Mouse (Mus musculus): Measurements from ENCODE around the gene Upp1. TPM values are rescaled to one million over a fixed set of nuclear protein-coding genes. Genes with fewer than 3 reads are reported as not detected.

Upp1 gene
- polyA plus RNA-seq (2017; shearing (Covaris generic)) = not detected

DNA sequence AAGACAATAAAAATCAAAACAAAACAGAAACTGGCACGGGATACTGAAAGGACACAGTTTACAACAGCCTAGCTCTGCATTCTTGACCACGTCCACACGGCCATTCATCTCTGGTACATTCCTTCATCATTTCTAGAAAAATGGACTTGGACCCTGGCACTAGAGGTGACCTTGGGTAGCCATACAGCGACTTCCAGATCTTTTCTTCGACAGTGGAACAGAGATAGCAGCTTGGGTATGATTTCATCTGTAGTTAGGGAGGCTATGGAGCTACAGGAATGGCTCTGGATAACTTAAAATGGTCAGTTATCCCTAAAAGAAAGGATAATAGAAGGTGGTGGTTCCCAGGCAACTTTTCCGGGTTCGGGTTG lies at the start of gene Upp1:
Gene Upp1, plus strand, starts transcription at position 54 of the 371 bp plus-strand sequence.

Other genes with a start within 250 kb of the Upp1 start
- not detected for gene Pkd1l1, start 144.8 kb upstream of the Upp1 start, polyA plus RNA-seq (2017; shearing (Covaris generic))
- gene Hus1, start 106.9 kb upstream of the Upp1 start, polyA plus RNA-seq (2017; shearing (Covaris generic)) = 13.7 TPM
- gene Gm11992, start 69.5 kb upstream of the Upp1 start, polyA plus RNA-seq (2017; shearing (Covaris generic)) = not detected
- gene Sun3, start 69.1 kb upstream of the Upp1 start, polyA plus RNA-seq (2017; shearing (Covaris generic)) = not detected
- not detected for gene Abca13, start 73.8 kb downstream of the Upp1 start, polyA plus RNA-seq (2017; shearing (Covaris generic))